Mouse (Mus musculus): ENCODE measurements at regions not wholly inside any gene's neighbourhood (a gene's known extent, or its start where the extent isn't known, plus 50 kb on each side); places are given as distances from the start of the nearest gene placed in this dataset.

DNA sequence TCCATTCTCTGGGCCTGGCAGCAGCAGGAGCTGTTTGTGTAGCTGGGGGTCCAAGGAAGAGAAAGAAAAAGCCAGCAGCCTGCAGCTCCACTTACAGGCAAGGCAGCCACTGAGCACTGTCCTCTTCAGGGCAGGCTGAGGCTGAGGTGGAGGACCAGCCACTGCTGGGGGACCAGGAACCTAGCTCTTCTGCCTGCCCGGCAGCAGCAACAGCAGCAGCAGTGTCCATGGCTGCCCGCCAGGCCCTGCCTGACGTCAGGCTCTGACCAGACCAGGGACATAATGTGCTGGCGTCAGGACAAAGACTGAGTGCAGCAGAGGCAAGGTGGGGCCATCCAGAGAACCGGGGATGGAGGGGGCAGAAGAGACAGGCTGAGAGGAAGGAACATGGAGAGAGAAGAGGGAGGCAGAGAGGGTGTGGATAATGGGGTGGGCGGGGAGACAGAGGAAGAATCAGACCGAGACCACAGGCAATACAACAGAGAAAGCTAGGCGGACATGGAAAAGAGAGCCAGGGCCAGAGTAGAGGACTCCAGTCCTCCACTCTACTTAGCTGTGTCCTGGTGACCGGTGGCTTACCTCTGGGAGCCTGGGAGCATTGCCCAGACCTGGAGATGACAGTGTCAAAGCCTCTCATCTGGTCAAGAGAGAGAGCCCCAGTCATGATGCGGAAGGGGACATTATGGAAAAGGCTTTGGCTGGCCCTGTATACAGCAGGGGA, 71.2 kb upstream of the Ptpn1 start:
- peaks cover under 1% of the 10 kb centered on the region; the same call in 1 of the 2 replicates for H3K4me1 ChIP-seq (ENCODE audit: control insufficient read depth, insufficient read depth, low read length)
- TF ChIP-seq CTCF (IDR thresholded peaks at IDR 0.05; ENCODE audit: borderline replicate concordance, insufficient read depth, low read length) (no peak), POLR2A (IDR thresholded peaks at IDR 0.05; ENCODE audit: low read depth, low read length) (0 out of 2 replicates have a peak, but pooled peaks have one; percentile 20)
- no peak overlapping the region for H3K4me3 ChIP-seq (ENCODE audit: insufficient read depth, low read length)
- H3K27ac ChIP-seq (ENCODE audit: insufficient read depth, low read length): no peak overlapping the region

DNA sequence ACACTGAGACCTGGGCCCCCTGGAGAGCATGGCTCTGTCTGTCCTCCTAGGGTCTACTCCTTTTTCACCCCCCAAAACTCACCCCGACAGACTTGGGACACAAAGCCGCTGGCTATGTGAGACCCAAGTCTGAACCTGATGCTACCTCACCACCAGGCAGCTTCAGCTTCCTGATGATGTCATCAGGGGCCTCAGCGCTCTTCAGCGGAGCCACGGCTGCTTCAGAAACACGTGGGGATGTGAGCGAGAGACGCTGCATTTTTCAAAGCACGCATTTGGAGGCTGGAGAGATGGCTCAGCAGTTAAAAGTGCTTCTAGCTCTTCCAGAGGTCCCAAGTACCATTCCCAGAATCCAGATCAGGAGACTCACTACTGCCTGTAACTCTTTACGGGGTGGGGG, 72.3 kb upstream of the Ptpn1 start:
- Histone ChIP-seq H3K27ac (ENCODE audit: insufficient read depth, low read length) (no peak overlapping the region), H3K4me1 (ENCODE audit: control insufficient read depth, insufficient read depth, low read length) (no peaks in the 10 kb centered on the region; the same call in 1 of the 2 replicates), H3K4me3 (ENCODE audit: insufficient read depth, low read length) (no peak overlapping the region)
- TF ChIP-seq POLR2A (IDR thresholded peaks at IDR 0.05; ENCODE audit: low read depth, low read length): no peak
- TF ChIP-seq CTCF (IDR thresholded peaks at IDR 0.05; ENCODE audit: borderline replicate concordance, insufficient read depth, low read length): no peak

DNA sequence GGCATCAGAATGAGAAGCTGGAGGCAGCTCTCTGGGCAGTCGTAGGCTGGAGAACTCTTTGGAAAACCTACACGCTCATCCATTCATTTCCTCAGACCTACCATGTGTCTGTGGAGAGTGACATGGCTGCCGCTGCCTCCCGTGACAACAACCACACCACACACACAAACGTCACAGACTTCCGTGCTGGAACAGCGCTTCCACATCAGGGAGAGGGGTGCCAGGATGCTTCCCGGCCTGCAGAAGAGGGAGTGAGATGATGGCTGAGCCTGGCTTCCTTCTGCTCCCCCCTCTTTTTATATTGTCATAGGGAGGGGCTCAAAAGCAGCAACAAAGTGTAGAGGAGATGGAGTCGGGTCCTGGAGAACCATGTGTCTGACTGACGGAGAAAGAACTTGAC, 73.5 kb upstream of the Ptpn1 start:
- no peaks in the 10 kb centered on the region; the same call in 1 of the 2 replicates for H3K4me1 ChIP-seq (ENCODE audit: control insufficient read depth, insufficient read depth, low read length)
- no peak for TF ChIP-seq POLR2A (IDR thresholded peaks at IDR 0.05; ENCODE audit: low read depth, low read length)
- TF ChIP-seq CTCF (IDR thresholded peaks at IDR 0.05; ENCODE audit: borderline replicate concordance, insufficient read depth, low read length): no peak
- H3K4me3 ChIP-seq (ENCODE audit: insufficient read depth, low read length): no peak overlapping the region
- H3K27ac ChIP-seq (ENCODE audit: insufficient read depth, low read length): no peak overlapping the region

DNA sequence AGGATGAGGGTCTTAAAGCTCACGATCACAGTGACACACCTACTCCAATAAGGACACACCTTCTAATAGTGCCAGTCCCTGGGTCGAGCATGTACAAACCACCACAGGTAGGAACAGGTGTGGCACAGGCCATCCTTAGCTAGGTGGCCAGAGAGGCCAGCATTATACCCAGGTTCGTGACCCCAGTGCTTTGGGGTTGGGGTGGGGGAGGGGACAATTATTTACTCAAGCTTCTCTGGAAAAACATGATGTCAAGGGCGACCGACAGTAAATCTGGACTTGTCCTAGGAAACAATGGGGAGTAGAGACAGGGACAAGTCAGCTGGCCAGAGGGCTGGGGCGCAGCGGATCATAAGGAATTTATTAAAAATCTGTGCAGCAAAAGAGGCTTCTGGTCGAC, 73.9 kb upstream of the Ptpn1 start:
- Histone ChIP-seq H3K4me1 (ENCODE audit: control insufficient read depth, insufficient read depth, low read length) (no peaks in the 10 kb centered on the region; the same call in 1 of the 2 replicates), H3K27ac (ENCODE audit: insufficient read depth, low read length) (no peak overlapping the region), H3K4me3 (ENCODE audit: insufficient read depth, low read length) (no peak overlapping the region)
- no peak for TF ChIP-seq CTCF (IDR thresholded peaks at IDR 0.05; ENCODE audit: borderline replicate concordance, insufficient read depth, low read length)
- TF ChIP-seq POLR2A (IDR thresholded peaks at IDR 0.05; ENCODE audit: low read depth, low read length): no peak

DNA sequence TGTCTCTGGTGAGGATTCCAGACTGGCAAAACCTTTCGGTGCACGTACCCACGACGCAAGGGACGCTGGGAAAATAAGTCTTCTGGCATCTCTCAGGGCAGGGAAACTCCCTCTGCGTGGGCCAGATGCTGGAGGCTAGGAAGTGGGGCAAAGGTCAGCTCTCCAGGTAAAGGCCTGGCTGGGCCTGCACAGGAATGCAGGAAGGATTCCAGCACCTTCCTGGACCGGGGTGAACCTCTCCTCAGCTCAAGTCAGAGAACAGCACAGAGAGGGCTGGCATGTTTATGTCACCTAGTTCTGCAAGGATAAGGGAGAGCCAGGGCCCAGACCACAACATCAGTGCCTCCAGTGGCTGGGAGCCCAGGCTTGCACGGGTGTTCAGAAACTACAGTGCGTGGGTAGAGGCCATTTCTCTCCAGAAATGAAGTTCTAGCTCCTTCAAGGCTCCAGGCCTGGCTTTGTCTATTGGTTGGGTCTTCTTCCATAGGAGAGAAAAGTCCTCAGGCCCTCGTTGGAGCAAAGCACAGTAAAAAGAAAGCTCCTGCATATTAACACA, 74.9 kb upstream of the Ptpn1 start:
- Histone ChIP-seq H3K4me1 (ENCODE audit: control insufficient read depth, insufficient read depth, low read length) (no peaks in the 10 kb centered on the region; the same call in 1 of the 2 replicates), H3K4me3 (ENCODE audit: insufficient read depth, low read length) (no peak overlapping the region), H3K27ac (ENCODE audit: insufficient read depth, low read length) (no peak overlapping the region)
- TF ChIP-seq CTCF (IDR thresholded peaks at IDR 0.05; ENCODE audit: borderline replicate concordance, insufficient read depth, low read length) (no peak), POLR2A (IDR thresholded peaks at IDR 0.05; ENCODE audit: low read depth, low read length) (no peak)

DNA sequence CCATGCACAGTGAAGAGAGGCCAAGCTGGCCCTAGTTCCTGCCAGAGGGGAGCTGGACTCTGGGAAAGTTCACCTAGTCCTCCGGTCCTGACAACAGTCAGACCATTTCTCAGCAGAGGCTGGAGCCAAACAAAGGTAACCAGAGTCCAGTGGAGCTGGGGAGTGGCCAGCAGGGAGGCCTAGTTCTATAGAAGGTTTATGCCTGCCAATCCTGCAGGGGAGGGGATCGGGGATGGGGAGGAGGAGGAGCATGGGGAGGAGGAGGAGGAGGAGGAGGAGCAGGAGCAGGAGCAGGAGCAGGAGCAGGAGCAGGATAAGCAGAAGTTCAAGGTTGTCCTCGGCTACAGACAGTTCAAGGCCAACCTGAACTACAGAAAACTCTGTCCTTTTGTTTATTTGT, 75.8 kb upstream of the Ptpn1 start:
- Histone ChIP-seq H3K4me1 (ENCODE audit: control insufficient read depth, insufficient read depth, low read length) (peaks cover 7% of the 10 kb centered on the region), H3K4me3 (ENCODE audit: insufficient read depth, low read length) (no peak overlapping the region), H3K27ac (ENCODE audit: insufficient read depth, low read length) (no peak overlapping the region)
- TF ChIP-seq CTCF (IDR thresholded peaks at IDR 0.05; ENCODE audit: borderline replicate concordance, insufficient read depth, low read length): no peak
- no peak for TF ChIP-seq POLR2A (IDR thresholded peaks at IDR 0.05; ENCODE audit: low read depth, low read length)

DNA sequence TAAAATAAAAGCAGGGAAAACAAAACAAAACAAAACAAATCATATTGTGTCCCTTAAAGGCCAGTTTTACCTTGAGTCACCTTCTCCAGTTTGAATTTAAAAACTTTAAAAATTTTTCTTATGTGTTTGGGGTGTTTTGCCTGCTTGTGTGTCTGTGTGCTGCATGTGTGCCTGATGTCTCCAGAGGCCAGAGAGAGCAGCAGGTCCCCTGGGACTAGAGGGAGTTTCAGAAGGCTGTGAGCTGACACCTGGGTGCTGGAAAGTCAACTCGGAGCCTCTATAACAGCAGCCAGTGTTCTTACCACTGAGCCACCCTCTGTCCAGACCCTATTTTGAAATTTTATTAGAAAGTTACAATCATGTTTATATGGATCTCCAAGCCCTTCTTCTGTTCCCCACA, 77.8 kb upstream of the Ptpn1 start:
- Histone ChIP-seq H3K4me1 (ENCODE audit: control insufficient read depth, insufficient read depth, low read length) (peaks cover 8% of the 10 kb centered on the region; the same call in 1 of the 2 replicates), H3K27ac (ENCODE audit: insufficient read depth, low read length) (no peak overlapping the region), H3K4me3 (ENCODE audit: insufficient read depth, low read length) (no peak overlapping the region)
- TF ChIP-seq CTCF (IDR thresholded peaks at IDR 0.05; ENCODE audit: borderline replicate concordance, insufficient read depth, low read length) (no peak), POLR2A (IDR thresholded peaks at IDR 0.05; ENCODE audit: low read depth, low read length) (no peak)

DNA sequence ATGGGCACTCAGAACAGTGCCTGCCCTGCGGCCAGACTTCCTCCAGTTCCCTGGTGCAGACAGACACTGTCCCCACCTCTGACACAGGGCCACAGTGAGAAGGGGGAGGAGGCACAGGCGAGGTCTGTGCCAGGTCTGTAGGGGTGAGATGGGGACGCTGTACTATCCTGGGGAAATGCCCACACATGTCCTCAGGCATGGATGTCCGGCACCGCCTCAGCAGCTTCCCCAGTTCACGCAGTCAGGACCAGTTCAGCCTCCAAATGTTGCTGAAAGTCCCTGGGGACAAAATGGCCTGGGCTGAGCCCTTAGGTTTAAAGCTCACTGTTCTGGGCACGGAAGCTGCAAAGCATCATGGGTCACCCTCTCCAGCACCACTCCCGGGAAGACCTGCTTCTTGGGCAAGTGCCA, 78.4 kb upstream of the Ptpn1 start:
- TF ChIP-seq POLR2A (IDR thresholded peaks at IDR 0.05; ENCODE audit: low read depth, low read length): no peak
- TF ChIP-seq CTCF (IDR thresholded peaks at IDR 0.05; ENCODE audit: borderline replicate concordance, insufficient read depth, low read length): no peak
- Histone ChIP-seq H3K4me3 (ENCODE audit: insufficient read depth, low read length) (no peak overlapping the region), H3K27ac (ENCODE audit: insufficient read depth, low read length) (no peak overlapping the region), H3K4me1 (ENCODE audit: control insufficient read depth, insufficient read depth, low read length) (peaks cover 8% of the 10 kb centered on the region; the same call in 1 of the 2 replicates)

DNA sequence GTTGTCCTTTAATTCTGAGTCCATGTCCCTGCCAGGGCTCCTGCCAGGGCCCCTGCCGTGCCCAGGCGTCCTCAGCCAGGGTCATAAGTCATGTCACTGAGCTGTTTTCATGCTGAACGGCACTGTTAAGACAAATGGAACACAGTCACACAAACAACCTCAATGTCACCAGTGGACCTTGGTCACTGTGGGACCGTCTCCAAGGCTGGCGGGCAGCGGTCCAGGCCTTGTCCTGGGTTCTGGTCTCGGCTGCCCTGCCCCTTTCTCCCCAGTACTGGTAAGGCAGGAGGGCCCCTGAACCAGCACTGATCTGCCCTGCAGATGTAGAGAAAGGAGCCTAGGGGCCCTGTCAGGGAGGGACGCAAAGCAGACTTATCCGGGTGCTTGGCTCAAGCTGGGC, 79.3 kb upstream of the Ptpn1 start:
- no peak for TF ChIP-seq POLR2A (IDR thresholded peaks at IDR 0.05; ENCODE audit: low read depth, low read length)
- TF ChIP-seq CTCF (IDR thresholded peaks at IDR 0.05; ENCODE audit: borderline replicate concordance, insufficient read depth, low read length): no peak
- Histone ChIP-seq H3K4me3 (ENCODE audit: insufficient read depth, low read length) (no peak overlapping the region), H3K4me1 (ENCODE audit: control insufficient read depth, insufficient read depth, low read length) (peaks cover 8% of the 10 kb centered on the region; the same call in 1 of the 2 replicates), H3K27ac (ENCODE audit: insufficient read depth, low read length) (no peak overlapping the region)

DNA sequence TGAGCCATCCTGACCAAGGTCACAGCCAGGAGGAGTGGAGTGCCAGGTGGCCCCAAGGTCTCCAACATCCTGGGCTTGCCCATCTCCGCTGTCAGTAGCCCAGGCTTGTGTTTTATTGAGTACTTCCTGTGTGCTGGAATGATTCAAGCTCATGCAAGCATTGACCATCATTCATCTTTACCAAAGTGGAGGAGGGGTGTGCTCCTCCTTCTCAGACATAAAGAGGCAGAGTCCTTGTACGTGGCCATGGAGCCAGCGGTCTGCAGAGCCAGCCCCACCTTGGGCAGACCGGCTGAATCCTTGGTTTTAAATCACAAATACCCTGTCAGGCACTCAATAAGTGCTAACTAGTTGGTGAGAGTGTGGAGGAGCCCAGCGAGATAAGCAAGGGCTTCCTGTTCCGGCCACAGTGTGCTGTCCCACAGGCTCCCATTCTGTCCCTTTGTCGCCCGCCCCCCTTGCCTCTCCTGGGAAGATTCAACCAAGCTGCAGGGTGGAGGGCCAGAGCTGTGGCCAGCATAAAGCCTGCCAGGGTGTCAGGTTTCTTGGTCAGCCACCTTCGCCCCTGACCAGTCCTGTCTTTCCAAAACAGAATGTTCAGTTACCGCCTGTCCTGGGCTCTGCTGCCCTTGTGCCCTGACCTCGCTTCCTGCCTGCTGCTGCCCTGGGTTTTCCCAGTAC, 80.5 kb upstream of the Ptpn1 start:
- Histone ChIP-seq H3K4me1 (ENCODE audit: control insufficient read depth, insufficient read depth, low read length) (peaks cover 8% of the 10 kb centered on the region; the same call in 1 of the 2 replicates), H3K27ac (ENCODE audit: insufficient read depth, low read length) (no peak overlapping the region), H3K4me3 (ENCODE audit: insufficient read depth, low read length) (no peak overlapping the region)
- TF ChIP-seq POLR2A (IDR thresholded peaks at IDR 0.05; ENCODE audit: low read depth, low read length) (no peak), CTCF (IDR thresholded peaks at IDR 0.05; ENCODE audit: borderline replicate concordance, insufficient read depth, low read length) (no peak)
